Mouse (Mus musculus): ENCODE results near the gene Fbxo2.
"Not testable (repeated sequence)": the region's sequence is repeated elsewhere in the genome, so short reads cannot be mapped to it uniquely, and the experiment has no call there.

The Fbxo2 gene

DNA sequence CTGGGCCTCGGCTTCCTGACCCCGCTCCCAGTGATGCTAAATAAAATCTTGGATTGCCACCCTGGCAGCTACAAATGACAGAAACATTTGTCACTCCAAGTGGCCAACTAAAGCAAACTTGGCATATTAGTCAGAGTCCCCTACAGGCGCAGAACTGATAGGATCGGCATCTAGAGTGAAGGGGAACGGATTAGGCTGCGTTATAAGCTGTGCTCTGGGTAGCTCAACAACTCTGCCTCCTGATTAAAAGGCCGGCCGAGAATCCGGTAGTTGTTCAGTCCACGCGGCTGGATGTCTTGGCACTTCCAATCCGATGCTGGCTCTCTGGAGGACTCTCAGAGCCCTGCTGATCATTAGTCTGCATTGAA, 14.1 kb downstream of the Fbxo2 start:
- DNase-seq (ENCODE audit: low read depth, low spot score): no peak

DNA sequence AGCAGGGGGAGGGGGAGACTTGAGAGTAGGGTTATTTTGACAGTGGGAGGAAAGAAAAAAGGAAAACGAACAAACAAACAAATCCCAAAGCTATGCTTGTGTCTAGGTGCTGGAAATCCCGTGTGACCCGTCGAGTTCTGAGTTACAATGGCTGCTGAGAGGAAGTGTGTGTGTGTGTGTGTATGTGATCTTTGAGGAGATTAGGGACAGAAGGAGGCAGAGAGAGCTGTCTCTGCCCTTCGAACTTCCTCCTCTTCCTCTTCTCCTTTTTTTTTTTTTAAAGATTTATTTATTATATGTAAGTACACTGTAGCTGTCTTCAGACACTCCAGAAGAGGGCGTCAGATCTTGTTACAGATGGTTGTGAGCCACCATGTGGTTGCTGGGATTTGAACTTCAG, 16.2 kb downstream of the Fbxo2 start:
- DNase-seq (ENCODE audit: low read depth, low spot score): not testable (repeated sequence)

DNA sequence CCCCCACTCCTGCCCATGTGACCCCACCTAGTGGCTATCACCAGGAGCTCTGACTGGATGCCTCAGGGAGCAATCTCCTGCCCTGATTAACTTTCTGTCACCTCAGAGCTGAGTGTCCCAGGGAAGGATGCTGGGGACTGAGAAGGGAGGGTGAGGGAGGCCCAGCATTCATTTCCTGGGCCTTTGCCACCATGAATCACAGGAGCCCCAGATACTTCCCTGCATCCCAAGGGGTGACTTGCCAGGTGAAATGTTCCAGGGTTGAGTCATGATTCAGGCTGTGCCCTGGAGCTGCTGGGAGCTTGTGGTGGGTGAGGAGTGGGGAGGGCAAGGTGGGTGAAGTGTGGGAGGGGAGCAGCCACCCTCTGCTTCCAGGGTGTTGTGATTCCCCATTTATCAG, 17.3 kb downstream of the Fbxo2 start:
- no peak for DNase-seq (ENCODE audit: low read depth, low spot score)

DNA sequence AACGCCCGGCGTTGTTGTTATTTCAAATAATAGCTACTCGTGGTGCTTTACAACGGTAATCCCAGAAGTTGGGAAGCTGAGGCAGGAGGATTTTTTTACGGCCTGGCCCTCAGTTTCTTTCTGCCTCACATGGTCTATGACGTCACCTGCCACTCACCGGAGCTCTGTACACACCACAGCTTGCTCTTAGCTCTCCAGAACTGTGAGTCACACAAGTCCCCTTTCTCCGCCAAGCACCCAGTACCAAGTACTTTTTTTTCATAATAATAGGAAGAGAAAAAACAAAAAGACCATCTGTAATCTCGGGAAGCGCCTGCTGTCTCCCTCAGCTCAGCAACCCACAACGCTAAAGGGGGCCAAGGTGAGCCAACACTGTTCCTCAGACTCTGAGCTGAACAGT, 21.1 kb downstream of the Fbxo2 start:
- DNase-seq (ENCODE audit: low read depth, low spot score): no peak

DNA sequence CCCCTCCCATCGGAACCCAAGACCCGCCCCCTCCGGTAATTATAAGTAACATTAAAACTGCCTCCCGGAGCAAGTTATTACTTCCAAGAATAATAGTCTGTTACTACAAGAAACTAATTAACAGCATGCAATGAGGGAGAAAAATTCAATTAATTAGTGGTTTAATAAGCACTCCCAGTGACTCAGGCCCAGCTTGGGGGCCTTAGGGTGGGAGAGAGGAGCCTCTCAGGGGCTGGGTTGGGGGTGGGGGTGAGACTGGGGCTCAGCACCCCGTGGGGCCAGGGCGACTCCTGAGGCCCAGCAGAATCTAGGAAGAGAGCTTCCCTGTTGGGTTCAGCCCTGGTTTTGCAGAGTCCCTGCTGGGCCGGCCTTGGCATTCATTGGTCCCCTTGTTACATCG, 21.9 kb downstream of the Fbxo2 start:
- no peak for DNase-seq (ENCODE audit: low read depth, low spot score)

DNA sequence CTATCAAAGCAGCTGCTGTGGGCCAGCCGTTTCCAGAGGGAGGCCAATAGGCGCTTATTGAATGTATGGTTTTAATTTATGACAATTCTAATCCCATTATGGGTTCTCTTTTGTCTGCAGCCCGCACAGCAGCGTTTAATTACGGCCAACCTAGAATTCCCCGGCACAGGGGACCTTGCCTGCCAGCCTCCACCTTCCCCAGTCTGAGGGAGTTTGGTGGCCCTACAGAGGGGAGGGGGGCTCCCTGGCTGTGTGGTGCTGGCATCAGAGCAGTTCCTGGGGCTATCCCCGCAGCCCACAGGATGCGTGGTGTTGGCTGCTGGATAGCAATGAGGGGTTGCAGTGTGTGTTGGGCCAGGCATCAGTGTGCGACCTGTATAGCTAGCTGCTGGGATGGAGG, 24.1 kb downstream of the Fbxo2 start:
- no peak for DNase-seq (ENCODE audit: low read depth, low spot score)

DNA sequence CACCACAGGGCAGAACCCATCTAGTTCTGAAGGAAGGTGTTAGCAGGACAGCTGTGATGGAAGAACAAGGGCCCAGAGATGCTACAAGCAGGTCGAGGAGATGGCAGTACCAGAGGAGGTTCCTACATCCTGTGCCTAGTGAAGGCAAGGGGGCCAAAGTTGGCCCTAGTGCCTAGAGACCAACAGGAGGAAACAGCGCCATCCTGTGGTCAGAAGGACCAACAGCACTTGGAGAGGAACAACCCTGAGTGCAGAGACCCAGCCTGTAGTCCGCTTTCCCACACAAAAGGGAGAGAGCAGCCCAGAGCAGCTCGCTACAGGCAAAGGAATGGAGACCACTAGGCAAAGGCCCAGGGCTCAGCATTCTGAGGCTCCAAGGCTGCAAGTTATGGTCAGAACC, 25.4 kb downstream of the Fbxo2 start:
- peak; percentile 15 for DNase-seq (ENCODE audit: low read depth, low spot score)

DNA sequence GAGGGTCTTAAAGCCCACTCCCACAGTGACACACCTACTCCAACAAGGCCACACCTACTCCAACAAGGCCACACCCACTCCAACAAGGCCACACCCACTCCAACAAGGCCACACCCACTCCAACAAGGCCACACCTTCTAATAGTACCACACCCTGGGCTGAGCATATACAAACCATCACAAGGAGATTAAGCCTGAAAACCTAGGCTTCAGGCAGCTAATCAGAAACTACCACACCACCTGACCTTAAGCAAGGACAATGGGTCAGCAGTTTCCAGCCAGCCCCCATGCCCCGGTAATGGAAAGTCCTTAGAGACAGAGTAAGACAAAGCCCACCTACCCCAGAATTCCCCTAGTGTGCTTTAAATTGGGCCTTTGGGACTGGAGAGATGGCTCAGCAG, 28.3 kb downstream of the Fbxo2 start:
- DNase-seq (ENCODE audit: low read depth, low spot score): not testable (repeated sequence)

DNA sequence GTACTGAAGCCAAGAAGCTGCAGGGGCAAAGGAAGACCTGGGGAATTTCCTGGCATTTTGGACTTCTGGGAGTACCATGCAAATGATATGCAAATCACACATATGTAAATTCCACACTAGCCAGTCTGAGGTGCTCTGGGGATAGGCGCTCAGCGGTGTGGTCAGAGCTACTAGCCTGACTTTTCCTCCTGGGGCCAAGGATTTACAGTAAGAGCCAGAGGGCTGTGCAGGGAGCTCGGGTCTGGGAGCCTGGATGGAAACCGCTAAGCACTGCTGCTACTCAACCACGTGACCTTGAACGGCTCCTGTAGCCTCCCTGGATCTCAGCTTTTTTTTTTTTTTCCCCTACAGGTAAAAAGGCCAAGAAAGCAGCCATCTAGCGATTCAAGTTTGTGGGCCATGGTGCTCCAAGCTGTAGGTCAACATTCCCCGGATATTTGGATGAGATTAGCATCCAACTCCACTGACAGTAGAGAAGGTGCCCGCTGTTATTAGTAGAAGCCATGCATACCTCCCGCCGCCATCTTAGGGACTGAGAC, 32.4 kb downstream of the Fbxo2 start:
- DNase-seq (ENCODE audit: low read depth, low spot score): no peak

DNA sequence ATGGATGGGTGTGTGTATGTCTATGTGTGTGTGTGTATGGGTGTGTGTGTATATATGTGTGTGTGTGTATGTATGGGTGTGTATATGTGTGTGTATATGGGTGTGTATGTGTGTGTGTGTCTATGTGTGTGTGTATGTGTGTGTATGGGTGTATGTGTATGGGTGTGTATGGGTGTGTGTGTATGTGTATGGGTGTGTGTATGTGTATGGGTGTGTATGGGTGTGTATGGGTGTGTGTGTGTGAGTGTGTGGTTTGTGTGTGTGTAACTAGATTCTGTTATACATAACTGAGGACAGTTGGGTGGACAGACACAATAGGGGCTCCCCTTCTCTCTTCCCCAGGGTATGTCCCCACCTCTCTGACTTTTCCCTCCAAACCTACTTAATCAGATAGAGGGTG, 34.0 kb downstream of the Fbxo2 start:
- no peak for DNase-seq (ENCODE audit: low read depth, low spot score)

DNA sequence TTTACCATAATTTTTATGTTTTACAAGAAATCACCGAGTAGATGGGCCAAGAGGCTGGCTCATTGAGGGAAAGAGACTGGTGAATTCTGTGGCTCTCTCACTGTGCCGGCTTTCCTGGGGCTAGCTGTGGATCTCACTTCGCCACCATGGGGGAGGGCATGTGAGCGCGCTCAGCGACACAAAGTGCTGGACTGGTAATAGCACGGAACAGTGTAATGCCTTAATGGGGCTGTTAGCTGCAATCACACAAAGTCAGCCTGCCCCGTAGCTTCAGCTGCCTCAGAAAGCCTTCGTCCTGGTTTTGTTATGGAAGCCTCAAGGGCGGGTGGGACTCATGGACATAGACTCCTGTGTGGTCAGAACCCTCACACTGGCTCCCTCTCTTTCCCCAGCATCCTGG, 38.3 kb downstream of the Fbxo2 start:
- no peak for DNase-seq (ENCODE audit: low read depth, low spot score)

DNA sequence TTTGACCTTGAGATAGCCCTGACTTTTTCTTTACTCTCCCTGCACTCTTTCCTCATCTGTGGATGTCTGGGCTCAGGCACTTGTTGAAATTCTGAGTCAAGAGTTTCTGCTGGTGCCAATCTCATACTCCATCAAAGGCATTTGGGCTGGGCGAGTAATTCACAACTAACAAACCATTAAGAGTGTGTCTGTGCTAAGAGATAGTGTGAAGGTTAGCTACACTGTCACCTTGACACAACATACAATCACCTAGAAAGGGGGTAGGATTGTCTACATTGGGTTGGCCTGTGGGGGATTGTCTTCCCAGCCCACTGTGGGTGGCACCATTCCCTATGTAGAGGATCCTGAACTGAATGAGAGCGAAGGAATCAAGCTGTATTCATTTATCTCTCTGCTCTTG, 43.1 kb downstream of the Fbxo2 start:
- no peak for DNase-seq (ENCODE audit: low read depth, low spot score)

DNA sequence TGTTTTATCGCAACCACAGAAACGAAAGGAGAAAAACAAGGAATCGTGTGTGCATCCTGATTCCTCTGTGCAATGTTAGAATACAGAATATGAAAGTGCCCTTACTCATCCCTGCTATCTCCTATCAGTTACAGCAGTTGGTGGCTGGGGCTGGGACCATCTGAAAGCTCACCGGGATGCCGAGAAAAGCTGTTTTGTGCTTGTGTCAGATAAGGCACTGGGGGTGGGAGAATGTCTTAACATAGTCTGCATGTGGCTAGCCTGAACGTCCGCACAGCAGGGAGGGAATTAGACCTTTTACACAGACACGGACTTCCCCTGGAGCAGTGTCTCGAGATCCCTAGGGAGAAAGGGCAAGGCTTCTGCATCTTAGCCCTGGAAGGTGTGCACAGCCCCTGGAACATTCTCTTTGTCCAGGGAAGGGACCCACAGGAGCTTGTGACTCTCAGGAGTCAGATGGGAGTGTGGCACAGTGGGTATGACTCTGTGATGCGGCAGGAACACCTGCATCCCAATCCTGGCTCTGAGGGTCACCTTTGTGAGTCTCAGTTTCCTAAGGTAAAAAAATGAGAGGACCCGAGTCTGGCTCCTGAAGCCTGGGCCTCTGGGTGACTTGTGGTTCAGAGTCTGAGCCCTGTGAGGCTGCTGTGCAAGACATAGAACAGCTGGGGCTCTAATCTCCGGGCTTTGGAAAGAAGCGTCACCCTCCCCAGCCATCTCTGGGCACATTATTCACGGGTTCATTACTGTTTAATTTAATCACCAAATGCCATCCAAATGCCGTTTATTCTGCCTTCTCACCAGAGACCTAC, 43.8 kb downstream of the Fbxo2 start:
- no peak for DNase-seq (ENCODE audit: low read depth, low spot score)

DNA sequence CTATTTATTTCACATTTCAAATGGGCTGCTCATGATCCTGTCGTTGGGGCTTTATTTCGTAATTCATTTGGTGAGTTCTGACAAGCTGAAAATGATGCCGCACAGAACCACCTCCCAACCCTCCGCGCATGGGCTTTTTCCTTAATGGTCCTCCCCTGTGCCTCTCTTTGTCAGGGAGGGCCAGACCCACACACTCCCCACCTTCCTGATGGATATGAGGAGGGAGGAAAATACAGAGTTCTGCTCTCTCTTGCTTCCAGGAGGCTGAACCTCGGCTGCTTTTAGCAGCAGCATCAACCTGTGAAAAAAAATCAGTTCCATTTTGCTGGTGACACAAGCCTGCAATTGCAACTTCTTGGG, 44.4 kb downstream of the Fbxo2 start:
- DNase-seq (ENCODE audit: low read depth, low spot score): no peak

DNA sequence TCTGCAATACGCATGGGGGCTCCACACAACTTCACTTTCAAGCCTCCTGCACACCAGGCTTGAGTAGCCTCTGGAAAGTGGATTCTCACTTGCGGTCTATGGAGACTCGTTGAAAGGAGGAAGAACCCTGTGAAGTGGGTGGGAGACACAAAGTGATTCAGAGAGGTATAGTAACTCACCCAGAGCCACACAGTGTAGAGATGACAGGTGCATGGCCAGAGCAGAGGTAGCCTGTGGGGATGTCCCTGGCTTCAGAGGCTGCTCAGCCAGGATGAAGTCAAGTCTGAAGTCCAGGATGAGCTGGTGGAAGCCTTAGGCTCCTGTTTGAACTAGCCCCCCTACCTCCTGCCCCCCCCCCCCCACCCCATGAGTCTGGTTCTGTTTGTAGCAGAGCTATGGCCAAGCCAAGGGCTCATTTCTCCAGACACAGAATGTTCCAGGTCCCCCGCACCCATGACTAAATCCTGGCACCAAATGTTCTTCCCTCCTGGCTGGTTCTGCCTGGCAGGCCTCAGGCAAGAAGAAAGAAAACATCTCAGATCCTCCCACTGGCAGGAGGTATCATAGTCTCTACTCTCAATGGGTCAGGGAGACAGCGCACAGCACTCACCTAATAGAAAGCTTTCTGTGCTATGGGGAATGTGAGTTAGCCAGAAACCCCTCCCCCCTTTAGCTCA, 54.2 kb downstream of the Fbxo2 start:
- DNase-seq (ENCODE audit: low read depth, low spot score): no peak

DNA sequence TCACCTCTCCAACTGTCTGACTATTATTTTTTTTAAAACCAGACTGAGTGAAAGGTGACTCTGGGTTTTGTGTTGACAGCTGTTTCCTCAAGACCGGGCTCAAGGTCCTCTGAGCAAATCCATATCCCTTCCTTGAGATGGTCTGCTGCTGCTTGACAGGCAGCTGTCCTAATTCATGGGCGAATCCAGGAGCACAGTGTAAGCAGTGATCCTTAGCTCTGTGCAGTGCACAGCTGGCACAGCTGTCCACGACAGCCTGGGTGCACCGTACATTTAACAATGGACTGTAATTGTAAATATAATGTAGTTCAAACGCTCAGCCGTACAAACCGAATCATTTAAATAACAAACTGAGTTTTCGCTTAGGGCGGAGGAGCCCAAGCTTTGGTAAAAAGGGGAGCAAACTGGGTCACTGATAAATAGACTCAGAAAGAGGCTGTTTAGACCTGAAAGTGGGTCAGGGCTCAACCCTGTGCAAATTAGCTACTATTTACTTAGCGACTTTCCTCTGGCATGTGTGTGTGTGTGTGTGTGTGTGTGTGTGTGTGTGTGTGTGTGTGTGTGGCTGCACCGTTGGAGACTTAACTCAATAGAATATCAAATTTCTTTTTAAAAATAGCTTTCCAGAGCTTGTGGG, 55.0 kb downstream of the Fbxo2 start:
- no peak for DNase-seq (ENCODE audit: low read depth, low spot score)
